Mouse (Mus musculus): ENCODE measurements around the gene Ddc. TPM values are rescaled to one million over a fixed set of nuclear protein-coding genes. Genes with fewer than 3 reads are reported as not detected.

The Ddc gene
- 10.6 and 11.9 TPM in 2 replicates for polyA plus RNA-seq (2015; fragmentation: Nextera tagmentation; extraction: Ambion mirVana)

DNA sequence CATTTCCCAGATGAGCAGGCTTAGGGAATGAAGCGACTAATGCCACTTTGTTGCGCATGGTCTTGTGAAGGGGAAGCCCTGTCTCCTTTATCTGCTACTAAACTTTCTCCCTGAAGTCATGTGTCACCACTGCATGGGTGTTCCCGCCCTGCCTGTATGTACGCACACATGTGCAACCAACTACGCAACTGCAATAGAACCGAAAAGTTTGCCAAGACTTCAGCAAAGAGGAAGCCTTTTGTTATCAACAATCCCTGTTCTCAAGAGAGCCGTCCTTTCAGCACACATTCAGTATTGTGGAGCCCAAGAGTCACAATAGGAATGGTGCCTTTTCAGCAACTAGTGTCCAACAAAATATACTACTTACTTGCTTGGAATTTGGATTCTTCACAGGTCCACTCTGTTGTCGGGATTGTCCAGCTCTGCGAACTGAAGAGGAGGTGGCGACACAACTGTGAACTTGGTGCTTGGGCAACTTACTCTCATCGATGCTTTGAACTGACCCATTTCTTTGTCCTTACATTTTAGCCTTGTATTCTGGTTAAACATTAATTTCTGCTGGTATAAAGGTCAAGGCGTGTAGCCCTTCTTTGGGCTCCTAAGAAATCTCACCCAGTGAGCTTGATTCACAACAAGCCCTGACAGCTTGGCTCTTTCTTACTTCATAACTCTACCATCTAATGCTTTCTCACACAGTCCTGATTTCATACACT is at the start of gene Ddc:
Ddc (minus strand) TSS at position 500 of the 713 bp plus-strand sequence.
- no peak for ATAC-seq
- Histone ChIP-seq H3K27ac (ENCODE audit: low read depth, low read length) (no peak within 1 kb of the TSS), H3K4me2 (ENCODE audit: low read length) (no peak within 1 kb of the TSS), H3K9me3 (ENCODE audit: control insufficient read depth, low read length) (no peaks in the 10 kb centered on the region), H3K27me3 (replicated peaks; ENCODE audit: control insufficient read depth, insufficient read depth, low read length) (no peaks in the 10 kb centered on the region), H3K4me1 (ENCODE audit: control insufficient read depth, insufficient read depth, low read depth, low read length) (no peaks in the 10 kb centered on the region), H3K4me3 (ENCODE audit: low read length) (no peak within 1 kb of the TSS), H3K36me3 (ENCODE audit: control insufficient read depth, insufficient read depth, low read length) (no peaks in the 10 kb centered on the region), H3K9ac (ENCODE audit: low read depth, low read length) (no peak within 1 kb of the TSS)
- WGBS = 82% methylated on average over 12 of the region's 12 CpGs

GRCm38 (mm10) chr11:11945766-11946165 is 47.8 kb upstream of the Ddc start:
- H3K4me2 ChIP-seq (ENCODE audit: low read length) = no peak overlapping the region
- no peaks in the 10 kb centered on the region for H3K9me3 ChIP-seq (ENCODE audit: control insufficient read depth, low read length)
- H3K27me3 ChIP-seq (replicated peaks; ENCODE audit: control insufficient read depth, insufficient read depth, low read length) = no peaks in the 10 kb centered on the region
- WGBS = 96% methylated on average over 4 of the region's 4 CpGs
- H3K9ac ChIP-seq (ENCODE audit: low read depth, low read length) = no peak overlapping the region
- no peak overlapping the region for H3K27ac ChIP-seq (ENCODE audit: low read depth, low read length)
- H3K4me3 ChIP-seq (ENCODE audit: low read length) = no peak overlapping the region
- H3K36me3 ChIP-seq (ENCODE audit: control insufficient read depth, insufficient read depth, low read length) = 0 out of 2 replicates have a peak, but pooled peaks cover 6% of the 10 kb centered on the region
- ATAC-seq = no peak
- no peaks in the 10 kb centered on the region for H3K4me1 ChIP-seq (ENCODE audit: control insufficient read depth, insufficient read depth, low read depth, low read length)

GRCm38 (mm10) chr11:11944814-11945213 is 46.9 kb upstream of the Ddc start:
- Histone ChIP-seq H3K4me3 (ENCODE audit: low read length) (no peak overlapping the region), H3K9ac (ENCODE audit: low read depth, low read length) (no peak overlapping the region), H3K27me3 (replicated peaks; ENCODE audit: control insufficient read depth, insufficient read depth, low read length) (no peaks in the 10 kb centered on the region), H3K4me1 (ENCODE audit: control insufficient read depth, insufficient read depth, low read depth, low read length) (no peaks in the 10 kb centered on the region), H3K4me2 (ENCODE audit: low read length) (no peak overlapping the region), H3K36me3 (ENCODE audit: control insufficient read depth, insufficient read depth, low read length) (0 out of 2 replicates have a peak, but pooled peaks cover 6% of the 10 kb centered on the region), H3K27ac (ENCODE audit: low read depth, low read length) (no peak overlapping the region), H3K9me3 (ENCODE audit: control insufficient read depth, low read length) (no peaks in the 10 kb centered on the region)
- ATAC-seq = no peak
- 95% methylated on average over 4 of the region's 4 CpGs for WGBS

GRCm38 (mm10) chr11:11944082-11944349 is 46.1 kb upstream of the Ddc start:
- Histone ChIP-seq H3K36me3 (ENCODE audit: control insufficient read depth, insufficient read depth, low read length) (0 out of 2 replicates have a peak, but pooled peaks cover 6% of the 10 kb centered on the region), H3K9ac (ENCODE audit: low read depth, low read length) (no peak overlapping the region), H3K4me2 (ENCODE audit: low read length) (no peak overlapping the region), H3K4me1 (ENCODE audit: control insufficient read depth, insufficient read depth, low read depth, low read length) (no peaks in the 10 kb centered on the region), H3K27me3 (replicated peaks; ENCODE audit: control insufficient read depth, insufficient read depth, low read length) (no peaks in the 10 kb centered on the region), H3K4me3 (ENCODE audit: low read length) (no peak overlapping the region), H3K9me3 (ENCODE audit: control insufficient read depth, low read length) (no peaks in the 10 kb centered on the region), H3K27ac (ENCODE audit: low read depth, low read length) (no peak overlapping the region)
- ATAC-seq = no peak

GRCm38 (mm10) chr11:11943240-11944081 is 45.5 kb upstream of the Ddc start:
- no peak overlapping the region for H3K4me2 ChIP-seq (ENCODE audit: low read length)
- H3K36me3 ChIP-seq (ENCODE audit: control insufficient read depth, insufficient read depth, low read length) = 0 out of 2 replicates have a peak, but pooled peaks cover 6% of the 10 kb centered on the region
- WGBS = 85% methylated on average over 13 of the region's 13 CpGs
- ATAC-seq = no peak
- no peaks in the 10 kb centered on the region for H3K9me3 ChIP-seq (ENCODE audit: control insufficient read depth, low read length)
- no peak overlapping the region for H3K4me3 ChIP-seq (ENCODE audit: low read length)
- no peak overlapping the region for H3K9ac ChIP-seq (ENCODE audit: low read depth, low read length)
- H3K27me3 ChIP-seq (replicated peaks; ENCODE audit: control insufficient read depth, insufficient read depth, low read length) = no peaks in the 10 kb centered on the region
- no peaks in the 10 kb centered on the region for H3K4me1 ChIP-seq (ENCODE audit: control insufficient read depth, insufficient read depth, low read depth, low read length)
- no peak overlapping the region for H3K27ac ChIP-seq (ENCODE audit: low read depth, low read length)

DNA sequence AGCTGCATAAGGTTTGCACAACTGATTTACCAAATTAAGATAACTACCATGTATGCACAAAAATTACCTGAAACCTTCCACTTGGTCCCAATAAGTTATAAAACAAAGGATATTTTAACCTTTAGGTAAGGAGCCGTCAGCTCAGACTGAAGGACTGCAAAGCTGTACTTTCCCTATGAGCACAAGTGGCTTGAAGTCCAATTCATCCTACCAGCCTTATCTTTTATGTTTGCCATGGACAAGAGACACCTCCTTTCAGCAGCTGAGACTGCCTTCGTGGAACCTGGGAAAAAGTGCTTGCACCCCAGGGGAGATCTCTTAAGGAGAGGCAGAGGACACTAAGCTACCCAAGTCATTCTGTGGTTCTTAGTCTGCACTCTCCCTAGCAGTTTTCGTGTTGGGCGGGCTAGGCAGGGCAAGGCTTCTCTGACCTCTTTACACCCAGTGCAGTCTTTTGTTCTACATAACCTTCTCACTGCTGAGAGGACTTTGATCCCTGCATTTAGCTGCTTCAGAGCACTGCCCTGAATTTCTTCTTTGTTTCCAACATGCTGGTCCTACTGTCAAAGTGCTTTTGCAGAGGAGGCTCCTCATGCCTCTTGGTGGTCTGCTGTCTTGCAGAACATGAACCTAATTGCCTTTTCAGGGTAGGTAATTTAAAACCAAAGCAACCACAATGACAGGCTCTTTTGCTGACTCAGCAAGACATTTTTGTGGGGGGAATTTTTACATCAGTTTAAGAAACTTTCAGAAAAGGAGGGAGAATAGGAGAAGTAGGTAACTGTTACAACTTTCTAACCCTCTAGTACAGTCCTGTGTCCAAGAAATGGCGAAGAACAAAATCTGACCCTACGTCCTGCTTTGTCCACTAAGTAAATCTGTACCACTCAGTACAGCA is 44.6 kb upstream of the Ddc start:
- H3K9ac ChIP-seq (ENCODE audit: low read depth, low read length) = no peak overlapping the region
- H3K27me3 ChIP-seq (replicated peaks; ENCODE audit: control insufficient read depth, insufficient read depth, low read length) = no peaks in the 10 kb centered on the region
- 0 out of 2 replicates have a peak, but pooled peaks cover 6% of the 10 kb centered on the region for H3K36me3 ChIP-seq (ENCODE audit: control insufficient read depth, insufficient read depth, low read length)
- 51% methylated on average over 6 of the region's 6 CpGs for WGBS
- H3K9me3 ChIP-seq (ENCODE audit: control insufficient read depth, low read length) = no peaks in the 10 kb centered on the region
- H3K27ac ChIP-seq (ENCODE audit: low read depth, low read length) = no peak overlapping the region
- no peak overlapping the region for H3K4me3 ChIP-seq (ENCODE audit: low read length)
- no peaks in the 10 kb centered on the region for H3K4me1 ChIP-seq (ENCODE audit: control insufficient read depth, insufficient read depth, low read depth, low read length)
- no peak for ATAC-seq
- H3K4me2 ChIP-seq (ENCODE audit: low read length) = no peak overlapping the region

DNA sequence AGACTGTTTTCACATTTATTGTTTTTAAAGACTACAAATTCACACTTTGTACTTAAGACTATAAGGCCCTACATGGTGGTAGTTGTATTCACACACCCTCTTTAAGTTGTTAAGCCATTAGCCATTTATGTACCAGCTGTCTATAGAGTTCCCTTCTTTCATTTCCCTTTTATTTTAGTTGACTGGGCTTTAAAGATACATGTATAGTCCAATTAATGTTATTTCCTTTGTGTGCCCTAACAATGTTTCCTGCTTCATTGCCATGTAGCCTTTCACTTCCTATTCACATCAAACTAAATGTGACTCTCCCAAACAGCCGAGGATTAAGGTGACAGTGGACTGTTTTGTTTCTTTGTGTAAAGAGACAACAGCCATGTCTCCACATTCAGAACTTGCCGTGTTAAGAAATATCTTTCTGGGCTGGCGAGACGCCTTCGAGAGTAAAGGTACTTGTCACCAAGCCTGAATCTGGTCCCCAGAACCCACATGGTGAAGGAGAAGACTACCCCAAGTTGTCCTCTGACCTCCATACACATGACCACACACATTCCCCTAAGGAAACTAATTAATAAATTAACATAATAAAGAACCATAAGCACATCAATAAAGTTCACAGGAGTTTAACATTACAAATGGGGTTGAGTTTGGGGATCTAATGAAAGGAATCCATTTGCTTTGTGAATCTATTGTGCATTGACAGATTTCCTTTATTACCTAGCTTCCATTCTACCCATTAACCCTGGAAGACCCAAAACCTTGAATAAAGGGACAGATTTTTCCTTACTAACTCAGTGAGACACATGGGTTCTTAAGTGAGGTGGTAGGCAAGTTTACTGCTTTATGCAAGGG is 43.1 kb upstream of the Ddc start:
- H3K4me3 ChIP-seq (ENCODE audit: low read length) = no peak overlapping the region
- H3K4me2 ChIP-seq (ENCODE audit: low read length) = no peak overlapping the region
- 34% methylated on average over 5 of the region's 5 CpGs for WGBS
- no peak overlapping the region for H3K27ac ChIP-seq (ENCODE audit: low read depth, low read length)
- 0 out of 2 replicates have a peak, but pooled peaks cover 6% of the 10 kb centered on the region for H3K36me3 ChIP-seq (ENCODE audit: control insufficient read depth, insufficient read depth, low read length)
- ATAC-seq = no peak
- H3K27me3 ChIP-seq (replicated peaks; ENCODE audit: control insufficient read depth, insufficient read depth, low read length) = no peaks in the 10 kb centered on the region
- no peaks in the 10 kb centered on the region for H3K4me1 ChIP-seq (ENCODE audit: control insufficient read depth, insufficient read depth, low read depth, low read length)
- no peaks in the 10 kb centered on the region for H3K9me3 ChIP-seq (ENCODE audit: control insufficient read depth, low read length)
- H3K9ac ChIP-seq (ENCODE audit: low read depth, low read length) = no peak overlapping the region

- no peaks in the 10 kb centered on the region for H3K27me3 ChIP-seq (replicated peaks; ENCODE audit: control insufficient read depth, insufficient read depth, low read length)
- H3K9me3 ChIP-seq (ENCODE audit: control insufficient read depth, low read length) = no peaks in the 10 kb centered on the region
- no peak for ATAC-seq
- H3K9ac ChIP-seq (ENCODE audit: low read depth, low read length) = no peak overlapping the region
- H3K36me3 ChIP-seq (ENCODE audit: control insufficient read depth, insufficient read depth, low read length) = 0 out of 2 replicates have a peak, but pooled peaks cover 6% of the 10 kb centered on the region
- no peak overlapping the region for H3K4me2 ChIP-seq (ENCODE audit: low read length)
- no peak overlapping the region for H3K27ac ChIP-seq (ENCODE audit: low read depth, low read length)
- H3K4me1 ChIP-seq (ENCODE audit: control insufficient read depth, insufficient read depth, low read depth, low read length) = no peaks in the 10 kb centered on the region
- WGBS = 77% methylated on average over 3 of the region's 3 CpGs
- H3K4me3 ChIP-seq (ENCODE audit: low read length) = no peak overlapping the region
These were observed 41.7 kb upstream of the Ddc start for GRCm38 (mm10) chr11:11939611-11940010.

Data from hindbrain, embryonic 16.5 days (tissue).